Mouse (Mus musculus) brain, adult 10 weeks (tissue): ENCODE data around the gene Fthl17d. TPM values are rescaled to one million over a fixed set of nuclear protein-coding genes. Genes with fewer than 3 reads are reported as not detected.

ENCODE experiments used
- polyA plus RNA-seq: library from polyadenylated mRNA; stranded (reverse); fragments of 350-450 nt; fragmentation: Illumina TruSeq; extraction: RNeasy Lipid Tissue Mini Kit (QIAGEN cat#74804); gene quantifications from one replicate; pipeline ENCODE4 v1.2.3, GENCODE M21; 2015; ENCODE audit warnings: low read depth, low replicate concordance

Fthl17d gene
- polyA plus RNA-seq, result not detected

GRCm38 (mm10) chrX:8986655-8987054, at the start of gene Fthl17d:
Gene Fthl17d (minus strand): TSS chrX:8986755.

GRCm38 (mm10) chrX:9033193-9033592, 46.6 kb upstream of the Fthl17d start, which contains the start of gene Fthl17e:
Gene Fthl17e (plus strand): TSS chrX:9033493.

DNA sequence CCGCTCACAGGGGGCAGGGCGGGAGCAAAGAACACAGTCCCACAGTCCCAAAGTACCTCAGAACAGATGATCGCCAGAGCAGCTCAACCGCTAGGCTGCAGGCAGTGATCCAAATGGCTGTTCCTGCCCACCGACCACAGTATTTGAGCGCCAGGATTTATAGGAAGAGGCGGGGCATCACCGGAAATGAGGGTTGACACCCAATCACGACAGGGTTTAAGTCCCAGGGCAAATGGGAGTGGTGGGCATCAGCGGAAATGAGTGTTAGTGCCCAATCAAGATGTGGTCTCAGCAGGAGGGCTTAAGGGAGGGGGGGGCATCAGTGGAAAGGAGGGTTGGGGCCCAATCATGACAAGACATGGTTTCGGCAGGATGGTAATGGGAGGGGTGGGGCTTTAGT, 10.1 kb downstream of the Fthl17d start, which contains the start of gene Fthl17c:
TSS of gene Fthl17c (minus strand) at position 101 of the 400 bp plus-strand sequence.

GRCm38 (mm10) chrX:8962875-8963274, 23.7 kb downstream of the Fthl17d start, which contains the start of gene Fthl17b:
Gene Fthl17b (minus strand): TSS chrX:8962975.

Other genes starting within 250 kb of the Fthl17d start
- gene Ssx9, start 238.3 kb downstream of the Fthl17d start, polyA plus RNA-seq, result not detected
- not detected for gene Ssxb5, start 183.1 kb downstream of the Fthl17d start, polyA plus RNA-seq
- gene Gm6592, start 142.8 kb downstream of the Fthl17d start, polyA plus RNA-seq, result not detected
- gene Gm5751, start 112.5 kb downstream of the Fthl17d start, polyA plus RNA-seq, result not detected
- 33.5 TPM for gene B630019K06Rik, start 94.4 kb downstream of the Fthl17d start, polyA plus RNA-seq
- not detected for gene Fthl17b, start 23.8 kb downstream of the Fthl17d start, polyA plus RNA-seq
- gene Fthl17c, start 10.2 kb downstream of the Fthl17d start, polyA plus RNA-seq, result not detected
- not detected for gene Fthl17e, start 46.7 kb upstream of the Fthl17d start, polyA plus RNA-seq
- not detected for gene Fthl17f, start 76.3 kb upstream of the Fthl17d start, polyA plus RNA-seq
- gene 4930402K13Rik, start 117.8 kb upstream of the Fthl17d start, polyA plus RNA-seq, result not detected
- gene Lancl3, start 213.1 kb upstream of the Fthl17d start, polyA plus RNA-seq, result 4.9 TPM